9 mouse cellular contexts compared by ENCODE assay signal in the genomic region with DNA sequence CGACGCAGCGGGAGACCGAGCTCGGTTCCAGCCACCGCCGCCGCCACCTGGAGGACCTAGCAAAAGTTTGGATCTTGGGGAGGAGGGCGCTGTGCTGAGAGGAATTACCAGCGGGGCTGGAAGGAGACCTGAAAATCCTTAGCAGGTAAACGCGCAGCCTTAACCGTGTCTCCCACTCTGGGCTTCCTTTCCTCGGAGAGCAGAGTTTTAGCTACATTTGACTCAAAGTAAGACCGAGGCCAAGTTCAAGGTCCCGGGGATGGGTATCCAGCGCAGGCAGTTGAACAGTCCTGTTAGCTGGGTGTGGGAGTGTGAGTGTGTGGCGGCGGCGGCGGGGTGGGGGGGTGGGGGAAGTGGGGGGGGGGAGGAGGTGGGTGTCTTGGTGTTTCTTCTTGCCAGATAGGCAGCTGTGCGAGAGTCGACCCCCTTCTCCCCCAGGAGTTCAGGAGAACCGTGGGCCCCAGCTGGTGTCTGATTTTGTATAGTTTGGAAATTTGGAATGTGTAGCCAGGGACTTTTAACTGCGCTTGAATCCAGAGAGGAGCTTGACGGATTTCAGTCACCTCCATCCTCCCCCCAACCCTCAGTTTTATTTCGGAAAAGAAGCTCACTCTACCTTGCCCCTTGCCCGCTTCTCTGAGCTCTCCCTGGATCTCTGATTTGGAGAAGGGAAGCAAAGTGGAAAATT. TPM values are rescaled to one million over a fixed set of nuclear protein-coding genes. Genes with fewer than 3 reads are reported as not detected.
DNase-seq lines count a peak whose midpoint lies in the region; ATAC-seq and TF ChIP-seq lines count a peak whose summit lies in the region.
"Had no signal": no experiment of that assay in that cellular context is flagged by ENCODE, and none has a peak within 500 bp of the region (broad histone marks: within the 10 kb centered on the region; RNA-seq: fewer than 3 reads in every experiment).

No protein-coding gene starts in this region.

- ATAC-seq in forebrain, embryonic 14.5 days, result peak; percentile 9; the same call in 1 of the 2 replicates
- ATAC-seq in liver, embryonic 14.5 days (ENCODE audit: insufficient read depth), result no peak

- TF ChIP-seq CTCF in liver, embryonic 14.5 days (IDR thresholded peaks at IDR 0.05; ENCODE audit: low read depth), result no peak

- H3K9me3 ChIP-seq in heart, embryonic 10.5 days, result no peaks in the 10 kb centered on the region
- no peaks in the 10 kb centered on the region for H3K9me3 ChIP-seq in forebrain, embryonic 14.5 days (replicated peaks; ENCODE audit: control insufficient read depth, low read length)
- no peaks in the 10 kb centered on the region for H3K9me3 ChIP-seq in liver, embryonic 14.5 days (ENCODE audit: control insufficient read depth, low read length)

- TF ChIP-seq EP300 in liver, embryonic 14.5 days (IDR thresholded peaks at IDR 0.05; ENCODE audit: low read depth), result no peak

- peak overlapping the region; percentile 83 for H3K4me2 ChIP-seq in forebrain, embryonic 14.5 days (ENCODE audit: low read length)
- H3K4me2 ChIP-seq in liver, embryonic 14.5 days (ENCODE audit: low read depth), result peak overlapping the region; percentile 53

- DNase-seq in heart, embryonic 10.5 days (ENCODE audit: low spot score), result no peak
- no peak for DNase-seq in heart, postnatal 10 days
- peak; percentile 61 for DNase-seq in ES-CJ7 (ENCODE audit: low read depth, low spot score)
- DNase-seq in forebrain, embryonic 14.5 days (ENCODE audit: low spot score), result peak; percentile 29
- DNase-seq in liver, embryonic 14.5 days (ENCODE audit: low read depth in 3 of 3, low spot score in 3 of 3), result no peak
- peak; percentile 59 for DNase-seq in testis, postnatal 14 days (ENCODE audit: low spot score)
- no peak for DNase-seq in gastrocnemius, postnatal 4 days (ENCODE audit: low spot score in 2 of 2)
- no peak for DNase-seq in layer of hippocampus, postnatal 10 days (ENCODE audit: low spot score in 2 of 2)

- H3K36me3 ChIP-seq in heart, embryonic 10.5 days, result no peaks in the 10 kb centered on the region
- no peaks in the 10 kb centered on the region for H3K36me3 ChIP-seq in forebrain, embryonic 14.5 days (ENCODE audit: control insufficient read depth, insufficient read depth, low read length)
- no peaks in the 10 kb centered on the region for H3K36me3 ChIP-seq in liver, embryonic 14.5 days (replicated peaks; ENCODE audit: control insufficient read depth, insufficient read depth, low read depth)

- peak overlapping the region; percentile 95 for H3K27ac ChIP-seq in heart, embryonic 10.5 days
- H3K27ac ChIP-seq in forebrain, embryonic 14.5 days (ENCODE audit: low read depth, low read length), result peak overlapping the region; percentile 91
- H3K27ac ChIP-seq in liver, embryonic 14.5 days, result no peak overlapping the region

- peak overlapping the region; percentile 80 for H3K4me3 ChIP-seq in heart, embryonic 10.5 days
- H3K4me3 ChIP-seq in forebrain, embryonic 14.5 days (ENCODE audit: low read depth, low read length), result peak overlapping the region; percentile 75
- peak overlapping the region; percentile 51 to 58 for H3K4me3 ChIP-seq in liver, embryonic 14.5 days (ENCODE audit: insufficient read depth in 1 of 2, low read depth in 2 of 2, low read length in 2 of 2)

- peaks cover 3% of the 10 kb centered on the region; the same call in 1 of the 2 replicates for H3K27me3 ChIP-seq in heart, embryonic 10.5 days (ENCODE audit: insufficient read depth, poor library complexity, severe bottlenecking)
- no peaks in the 10 kb centered on the region for H3K27me3 ChIP-seq in forebrain, embryonic 14.5 days (replicated peaks; ENCODE audit: control insufficient read depth, insufficient read depth, low read length)
- peaks cover 59% of the 10 kb centered on the region for H3K27me3 ChIP-seq in liver, embryonic 14.5 days (ENCODE audit: control insufficient read depth, insufficient read depth, low read length)

- WGBS in heart, embryonic 10.5 days, result 0% methylated on average over 26 of the region's 28 CpGs
- under 1% methylated on average over 23 of the region's 28 CpGs for WGBS in forebrain, embryonic 14.5 days
- whole genome bisulfite sequencing in liver, embryonic 14.5 days (ENCODE audit: insufficient replicate concordance), result 1% methylated on average over 26 of the region's 28 CpGs

- intact Hi-C loops in heart, postnatal 10 days (cut with DNase I), result loop anchor here (10.0 kb wide), 1 partner anchor 1271 kb away; no protein-coding TSS in a partner anchor

- H3K4me1 ChIP-seq in heart, embryonic 10.5 days, result peaks cover 36% of the 10 kb centered on the region; the same call in 1 of the 2 replicates
- H3K4me1 ChIP-seq in forebrain, embryonic 14.5 days (ENCODE audit: control insufficient read depth, insufficient read depth, low read length), result peaks cover 12% of the 10 kb centered on the region; the same call in 1 of the 2 replicates
- no peaks in the 10 kb centered on the region for H3K4me1 ChIP-seq in liver, embryonic 14.5 days (replicated peaks; ENCODE audit: control insufficient read depth in 2 of 2, insufficient read depth in 2 of 2, low read length in 1 of 2)

- H3K9ac ChIP-seq in forebrain, embryonic 14.5 days (ENCODE audit: low read length), result peak overlapping the region; percentile 91
- H3K9ac ChIP-seq in liver, embryonic 14.5 days (replicated peaks), result no peak overlapping the region

RNA-seq across cellular contexts. Expression of gene Flrt2, which starts 4.0 kb away (rescaled TPM):
- 20.7 and 29.0 TPM in 2 replicates for polyA plus RNA-seq in heart, embryonic 10.5 days (2016; fragmentation: Nextera tagmentation; extraction: Ambion mirVana)
- total RNA-seq in heart, postnatal 10 days (2021), result 10 to 100 TPM; 11.8 to 18.0 TPM
- 31.0 and 40.0 TPM in 2 replicates for polyA plus RNA-seq in forebrain, embryonic 14.5 days (2014; fragmentation: Nextera tagmentation; extraction: Ambion mirVana)
- 0.28 and 0.44 TPM in 2 replicates for polyA plus RNA-seq in liver, embryonic 14.5 days (2012; rRNA removed)
- 0.63 and 0.80 TPM in 2 replicates for polyA plus RNA-seq in liver, embryonic 14.5 days (2014; fragmentation: Nextera tagmentation; extraction: Ambion mirVana)
- total RNA-seq in gastrocnemius, postnatal 4 days (2021), result 10 to 100 TPM; 22.8 to 23.3 TPM
- total RNA-seq in layer of hippocampus, postnatal 10 days (2021), result 10 to 100 TPM; 45.9 to 49.4 TPM
- total RNA-seq: MEL had no signal

Comparison
In these comparisons a context has a peak if more than half of its experiments do, and no peak if none do; other contexts are left out.
1. DNase-seq: peak in ES-CJ7 (single experiment), forebrain, embryonic 14.5 days (single experiment) and testis, postnatal 14 days (single experiment); none in heart, embryonic 10.5 days (single experiment), heart, postnatal 10 days (0 of 2), liver, embryonic 14.5 days (0 of 3), gastrocnemius, postnatal 4 days (0 of 2) and layer of hippocampus, postnatal 10 days (0 of 2).
2. Peak in every context shown above with its lines, with median percentiles within 50 percentile points of each other: H3K4me3 ChIP-seq.